Mouse (Mus musculus) gonadal fat pad, adult 2 months (tissue): ENCODE results near the gene Neurl3. TPM values are rescaled to one million over a fixed set of nuclear protein-coding genes. Genes with fewer than 3 reads are reported as not detected.

Experiments used
- polyA plus RNA-seq: library from polyadenylated mRNA; depleted of rRNA; stranded (reverse); fragments of >200 nt; gene quantifications from 2 replicates; pipeline ENCODE4 v1.2.3, GENCODE M21; 2012; rRNA removed

The Neurl3 gene
- polyA plus RNA-seq, 1 experiment = 6.9 TPM

Other genes with a start within 250 kb of the Neurl3 start
- gene Hs6st1, start 206.3 kb downstream of the Neurl3 start, polyA plus RNA-seq = 52.1 and 81.7 TPM in 2 replicates
- 37.2 and 50.7 TPM in 2 replicates for gene Uggt1, start 30.0 kb downstream of the Neurl3 start, polyA plus RNA-seq
- gene Arid5a, start 33.1 kb upstream of the Neurl3 start, polyA plus RNA-seq = 8.1 and 8.4 TPM in 2 replicates
- gene Kansl3, start 94.5 kb upstream of the Neurl3 start, polyA plus RNA-seq = 51.8 and 56.4 TPM in 2 replicates
- gene Fer1l5, start 97.6 kb upstream of the Neurl3 start, polyA plus RNA-seq = 0.13 and 0.20 TPM in 2 replicates
- 18.6 and 19.3 TPM in 2 replicates for gene Lman2l, start 170.6 kb upstream of the Neurl3 start, polyA plus RNA-seq
- gene Cnnm4, start 196.9 kb upstream of the Neurl3 start, polyA plus RNA-seq = 5.5 and 6.0 TPM in 2 replicates
- gene Cnnm3, start 237.2 kb upstream of the Neurl3 start, polyA plus RNA-seq = 19.3 and 25.6 TPM in 2 replicates